Mouse (Mus musculus): ENCODE results near the gene Dlgap1.

DNA sequence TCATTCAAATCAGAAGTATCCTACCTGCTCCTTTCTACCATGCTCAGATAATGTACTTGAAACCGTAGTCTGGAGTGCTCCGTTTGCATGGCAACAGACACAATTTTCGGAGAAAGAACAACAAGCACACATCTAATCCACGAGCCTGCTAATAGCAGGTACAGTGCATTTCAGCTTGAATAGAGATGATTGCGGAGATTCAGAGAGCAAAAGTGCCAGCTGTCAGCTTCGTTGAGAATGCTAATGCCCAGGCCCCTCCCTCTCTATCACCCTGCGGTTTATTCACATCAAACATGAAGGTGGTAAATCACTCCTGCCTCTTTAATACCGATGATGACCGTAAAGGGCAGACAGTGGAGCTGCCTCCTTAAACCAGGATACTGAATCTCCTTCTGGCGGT is 518.0 kb downstream of the Dlgap1 start:
- TF ChIP-seq CTCF (conservative IDR thresholded peaks at IDR 0.05; ENCODE audit: low read length) = no peak
- TF ChIP-seq NANOG (IDR thresholded peaks at IDR 0.05; ENCODE audit: borderline replicate concordance, low read length) = no peak
- no peak for TF ChIP-seq POU5F1 (IDR thresholded peaks at IDR 0.05; ENCODE audit: borderline replicate concordance, low read length)
